Mouse (Mus musculus): ENCODE results near the gene Rpn1.

The Rpn1 gene

GRCm38 (mm10) chr6:88152127-88152705 is 67.9 kb downstream of the Rpn1 start:
- H3K27me3 ChIP-seq (ENCODE audit: control insufficient read depth, insufficient read depth, low read length, poor library complexity, severe bottlenecking) = no peaks in the 10 kb centered on the region
- no peak for DNase-seq (ENCODE audit: low read depth, low spot score)
- no peaks in the 10 kb centered on the region for H3K36me3 ChIP-seq (ENCODE audit: control insufficient read depth, insufficient read depth, low read length, poor library complexity, severe bottlenecking)

GRCm38 (mm10) chr6:88152979-88153378 is 68.7 kb downstream of the Rpn1 start:
- Histone ChIP-seq H3K27me3 (ENCODE audit: control insufficient read depth, insufficient read depth, low read length, poor library complexity, severe bottlenecking) (no peaks in the 10 kb centered on the region), H3K36me3 (ENCODE audit: control insufficient read depth, insufficient read depth, low read length, poor library complexity, severe bottlenecking) (no peaks in the 10 kb centered on the region)
- DNase-seq (ENCODE audit: low read depth, low spot score) = no peak

Data from splenic B cell, adult 2 months (primary cell).